Mouse (Mus musculus): ENCODE results near the gene Iffo1. TPM values are rescaled to one million over a fixed set of nuclear protein-coding genes. Genes with fewer than 3 reads are reported as not detected.

Iffo1 gene
- polyA plus RNA-seq, 1 experiment: 35.0 TPM

DNA sequence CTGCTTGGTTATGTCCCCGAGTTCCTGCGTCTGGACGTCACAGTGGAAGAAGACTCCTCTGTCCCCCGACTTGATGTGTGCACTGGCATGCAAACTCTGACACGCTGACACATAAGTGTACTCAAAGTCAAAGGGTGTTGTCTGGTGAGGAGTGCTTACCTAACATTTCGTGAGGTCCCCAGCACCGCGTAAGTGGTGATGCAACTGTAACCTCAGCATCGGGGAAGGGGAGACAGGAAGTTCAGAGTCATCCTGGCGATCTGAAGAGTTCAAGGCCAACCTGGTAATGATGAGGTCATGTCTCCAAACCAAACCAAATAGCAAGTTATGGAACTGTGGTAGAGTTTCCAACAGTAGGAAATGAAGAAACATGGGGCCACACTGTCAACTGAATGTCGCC lies 32.5 kb upstream of the Iffo1 start:
- TF ChIP-seq CTCF (conservative IDR thresholded peaks at IDR 0.05; ENCODE audit: insufficient read depth, insufficient read length, low read depth, low read length): no peak
- no peak for TF ChIP-seq POLR2A (IDR thresholded peaks at IDR 0.05; ENCODE audit: low read depth, low read length)
- Histone ChIP-seq H3K27me3 (replicated peaks; ENCODE audit: control insufficient read depth, insufficient read depth, low read length) (no peaks in the 10 kb centered on the region), H3K27ac (ENCODE audit: insufficient read depth, low read depth, low read length) (no peak overlapping the region), H3K36me3 (ENCODE audit: control insufficient read depth, insufficient read depth, low read length) (peaks cover 28% of the 10 kb centered on the region), H3K4me3 (ENCODE audit: insufficient read depth, low read depth, low read length) (no peak overlapping the region), H3K4me1 (ENCODE audit: control insufficient read depth, insufficient read depth, low read length) (no peaks in the 10 kb centered on the region)
- no peak for DNase-seq
- WGBS: 87% methylated on average over 11 of the region's 11 CpGs

DNA sequence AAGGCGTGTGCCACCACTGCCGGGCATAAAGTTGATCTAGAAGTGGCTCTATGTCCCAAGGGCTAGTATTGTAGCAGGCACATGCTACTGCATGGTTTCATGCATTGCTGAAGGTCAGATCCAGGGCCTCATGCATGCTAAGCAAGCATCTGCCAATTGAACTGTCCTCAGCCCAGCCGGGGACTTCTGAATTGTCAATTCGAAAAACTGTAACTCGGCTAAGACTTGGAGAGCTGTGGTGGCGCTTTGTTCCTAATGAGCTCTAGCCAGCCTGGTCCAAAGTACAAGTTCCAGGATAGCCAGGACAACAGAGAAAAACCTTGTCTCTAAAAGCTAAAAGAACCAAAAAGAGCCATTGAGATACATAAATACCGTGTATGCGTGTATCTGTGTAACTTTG lies 25.7 kb upstream of the Iffo1 start:
- H3K4me3 ChIP-seq (ENCODE audit: insufficient read depth, low read depth, low read length): no peak overlapping the region
- no peaks in the 10 kb centered on the region for H3K27me3 ChIP-seq (replicated peaks; ENCODE audit: control insufficient read depth, insufficient read depth, low read length)
- no peak for TF ChIP-seq POLR2A (IDR thresholded peaks at IDR 0.05; ENCODE audit: low read depth, low read length)
- TF ChIP-seq CTCF (conservative IDR thresholded peaks at IDR 0.05; ENCODE audit: insufficient read depth, insufficient read length, low read depth, low read length): no peak
- H3K27ac ChIP-seq (ENCODE audit: insufficient read depth, low read depth, low read length): peak overlapping the region; percentile 25; the same call in 1 of the 2 replicates
- DNase-seq: peak; percentile 75
- WGBS: 65% methylated on average over 8 of the region's 8 CpGs
- H3K4me1 ChIP-seq (ENCODE audit: control insufficient read depth, insufficient read depth, low read length): peaks cover 3% of the 10 kb centered on the region; the same call in 1 of the 2 replicates
- peaks cover 20% of the 10 kb centered on the region for H3K36me3 ChIP-seq (ENCODE audit: control insufficient read depth, insufficient read depth, low read length)

DNA sequence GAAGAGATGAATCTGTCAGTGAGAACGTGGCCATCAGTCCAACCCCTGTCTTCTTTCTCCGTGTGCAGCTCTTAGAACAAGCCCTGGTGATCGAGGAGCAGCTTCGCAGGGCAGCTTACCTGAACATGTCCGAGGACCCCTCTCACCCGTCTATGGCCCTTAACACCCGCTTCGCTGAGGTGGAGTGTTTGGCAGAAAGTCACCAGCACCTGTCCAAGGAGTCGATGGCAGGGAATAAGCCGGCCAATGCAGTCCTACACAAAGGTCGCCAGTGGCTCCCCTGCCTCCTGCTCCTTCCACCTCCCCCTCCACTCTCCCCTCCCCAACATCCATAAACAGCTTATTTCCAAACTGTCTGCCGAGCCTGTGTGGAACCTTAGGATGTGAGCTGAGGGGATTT lies 16.3 kb upstream of the Iffo1 start:
- DNase-seq: no peak
- Histone ChIP-seq H3K27ac (ENCODE audit: insufficient read depth, low read depth, low read length) (no peak overlapping the region), H3K27me3 (replicated peaks; ENCODE audit: control insufficient read depth, insufficient read depth, low read length) (no peaks in the 10 kb centered on the region), H3K4me3 (ENCODE audit: insufficient read depth, low read depth, low read length) (no peak overlapping the region), H3K4me1 (ENCODE audit: control insufficient read depth, insufficient read depth, low read length) (peaks cover 7% of the 10 kb centered on the region; the same call in 1 of the 2 replicates), H3K36me3 (ENCODE audit: control insufficient read depth, insufficient read depth, low read length) (peaks cover 2% of the 10 kb centered on the region)
- TF ChIP-seq POLR2A (IDR thresholded peaks at IDR 0.05; ENCODE audit: low read depth, low read length): no peak
- TF ChIP-seq CTCF (conservative IDR thresholded peaks at IDR 0.05; ENCODE audit: insufficient read depth, insufficient read length, low read depth, low read length): no peak
- 88% methylated on average over 12 of the region's 12 CpGs for WGBS

DNA sequence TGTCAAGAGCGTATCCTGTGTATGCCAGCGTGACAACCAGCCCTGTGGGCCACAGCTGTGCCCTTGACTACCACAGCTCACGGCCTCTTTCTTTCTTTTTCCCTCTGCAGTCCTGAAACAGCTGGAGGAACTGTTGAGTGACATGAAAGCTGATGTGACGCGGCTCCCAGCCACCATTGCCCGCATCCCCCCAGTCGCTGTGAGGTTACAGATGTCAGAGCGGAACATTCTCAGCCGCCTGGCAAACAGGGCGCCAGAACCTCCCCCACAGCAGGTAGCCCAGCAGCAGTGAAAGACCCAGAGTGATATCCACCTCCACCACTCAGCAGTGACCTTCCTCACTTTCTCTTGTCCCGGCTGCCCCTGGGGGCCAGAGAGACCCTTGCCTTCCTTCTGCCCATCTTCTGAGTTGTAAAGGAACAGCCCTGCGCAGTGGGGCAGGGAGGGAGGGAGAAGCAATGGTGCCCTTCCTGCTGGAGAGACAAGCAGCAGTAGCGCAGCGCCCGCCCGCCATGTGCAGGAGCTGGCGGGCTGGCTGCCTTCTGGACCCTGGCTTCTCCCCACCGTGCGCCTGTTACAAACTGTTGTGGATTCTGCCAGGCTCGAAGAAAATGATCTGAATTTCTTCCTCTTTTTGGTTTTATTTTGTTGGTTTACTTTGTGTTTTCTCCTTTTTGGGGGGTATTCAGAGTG lies 15.2 kb upstream of the Iffo1 start:
- no peaks in the 10 kb centered on the region; the same call in none of the 2 replicates for H3K36me3 ChIP-seq (ENCODE audit: control insufficient read depth, insufficient read depth, low read length)
- no peak overlapping the region for H3K4me3 ChIP-seq (ENCODE audit: insufficient read depth, low read depth, low read length)
- no peak for DNase-seq
- no peaks in the 10 kb centered on the region for H3K27me3 ChIP-seq (replicated peaks; ENCODE audit: control insufficient read depth, insufficient read depth, low read length)
- no peak overlapping the region for H3K27ac ChIP-seq (ENCODE audit: insufficient read depth, low read depth, low read length)
- peaks cover 7% of the 10 kb centered on the region; the same call in 1 of the 2 replicates for H3K4me1 ChIP-seq (ENCODE audit: control insufficient read depth, insufficient read depth, low read length)
- 89% methylated on average over 20 of the region's 20 CpGs for WGBS
- TF ChIP-seq CTCF (conservative IDR thresholded peaks at IDR 0.05; ENCODE audit: insufficient read depth, insufficient read length, low read depth, low read length) (no peak), POLR2A (IDR thresholded peaks at IDR 0.05; ENCODE audit: low read depth, low read length) (no peak)

DNA sequence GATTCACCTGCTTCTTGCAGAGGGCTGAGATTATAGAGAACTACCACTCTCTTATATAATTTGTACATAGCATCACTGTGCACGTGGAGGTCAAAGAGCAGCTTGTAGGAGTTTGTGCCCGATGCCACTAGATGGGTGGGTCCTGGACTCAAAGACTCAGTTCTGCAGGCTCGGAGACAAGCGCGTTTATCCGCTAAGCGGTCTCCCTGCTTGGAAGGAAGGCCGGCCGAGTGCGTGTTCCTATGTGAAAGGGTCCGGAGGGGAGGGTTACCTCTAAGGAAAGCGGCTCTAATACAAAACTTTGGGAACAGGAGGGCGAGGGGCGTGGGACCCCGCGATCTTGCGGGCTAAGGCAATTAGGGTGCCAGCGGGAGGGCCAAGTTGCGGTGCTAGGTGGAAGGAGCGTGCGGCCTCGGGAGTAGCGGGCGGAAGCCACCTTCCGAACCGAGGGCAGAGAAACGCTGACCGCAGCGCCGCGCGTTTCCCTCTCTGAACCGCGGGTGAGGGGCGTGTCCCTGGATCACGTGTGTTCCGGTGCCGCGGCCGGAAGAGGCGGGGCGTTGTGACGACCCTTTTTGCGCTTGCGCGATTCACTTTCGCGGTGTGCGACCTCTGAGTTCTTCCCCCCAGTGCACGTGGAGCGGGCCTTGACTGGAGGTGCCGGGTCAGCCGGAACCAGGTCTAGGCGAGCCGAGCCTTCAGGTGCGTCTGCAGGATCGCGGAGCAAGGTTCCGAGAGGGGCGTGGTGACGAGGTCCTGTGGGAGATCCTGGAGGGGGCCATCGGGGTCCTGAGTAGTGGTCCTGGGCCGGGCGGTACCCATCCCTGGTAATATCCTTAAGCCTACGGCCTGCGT lies 13.5 kb upstream of the Iffo1 start, which contains the start of gene Nop2:
TSS of gene Nop2 (plus strand) at position 608 of the 855 bp plus-strand sequence.
- Histone ChIP-seq H3K27me3 (replicated peaks; ENCODE audit: control insufficient read depth, insufficient read depth, low read length) (no peaks in the 10 kb centered on the region), H3K27ac (ENCODE audit: insufficient read depth, low read depth, low read length) (peak within 1 kb of the TSS; percentile 91), H3K4me1 (ENCODE audit: control insufficient read depth, insufficient read depth, low read length) (peaks cover 7% of the 10 kb centered on the region; the same call in 1 of the 2 replicates), H3K4me3 (ENCODE audit: insufficient read depth, low read depth, low read length) (peak within 1 kb of the TSS; percentile 83), H3K36me3 (ENCODE audit: control insufficient read depth, insufficient read depth, low read length) (no peaks in the 10 kb centered on the region; the same call in none of the 2 replicates)
- peak; percentile 93 for DNase-seq
- WGBS: 1% methylated on average over 66 of the region's 66 CpGs
- TF ChIP-seq CTCF (conservative IDR thresholded peaks at IDR 0.05; ENCODE audit: insufficient read depth, insufficient read length, low read depth, low read length): no peak
- peak; percentile 92 for TF ChIP-seq POLR2A (IDR thresholded peaks at IDR 0.05; ENCODE audit: low read depth, low read length)

DNA sequence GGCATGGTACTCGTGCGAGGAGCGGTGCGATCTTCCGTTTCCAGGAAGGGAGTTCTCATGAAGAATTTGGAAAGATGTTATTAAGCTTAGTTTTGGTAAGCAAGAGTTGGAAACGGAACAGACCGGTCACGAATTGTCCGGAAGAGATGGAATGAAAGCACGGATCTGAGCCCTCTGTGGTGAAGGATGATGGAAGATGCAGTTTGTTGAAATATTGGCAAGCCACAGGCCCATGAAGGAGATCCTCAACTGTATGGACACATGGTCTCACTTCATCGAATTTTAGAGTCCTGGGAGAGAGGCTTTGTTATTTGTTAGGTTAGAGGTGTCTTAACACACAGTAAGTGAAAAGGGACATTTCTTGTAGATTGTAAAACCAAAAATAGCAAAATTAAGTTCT lies 12.6 kb upstream of the Iffo1 start:
- peak overlapping the region; percentile 83 for H3K4me3 ChIP-seq (ENCODE audit: insufficient read depth, low read depth, low read length)
- no peak for TF ChIP-seq CTCF (conservative IDR thresholded peaks at IDR 0.05; ENCODE audit: insufficient read depth, insufficient read length, low read depth, low read length)
- TF ChIP-seq POLR2A (IDR thresholded peaks at IDR 0.05; ENCODE audit: low read depth, low read length): no peak
- H3K4me1 ChIP-seq (ENCODE audit: control insufficient read depth, insufficient read depth, low read length): peaks cover 7% of the 10 kb centered on the region; the same call in 1 of the 2 replicates
- no peaks in the 10 kb centered on the region for H3K27me3 ChIP-seq (replicated peaks; ENCODE audit: control insufficient read depth, insufficient read depth, low read length)
- WGBS: 3% methylated on average over 11 of the region's 11 CpGs
- no peak overlapping the region for H3K27ac ChIP-seq (ENCODE audit: insufficient read depth, low read depth, low read length)
- no peak for DNase-seq
- H3K36me3 ChIP-seq (ENCODE audit: control insufficient read depth, insufficient read depth, low read length): no peaks in the 10 kb centered on the region; the same call in none of the 2 replicates

Measured in kidney, adult 2 months (tissue).